Mouse (Mus musculus) cerebellum, adult 18-20 months (tissue): ENCODE measurements around the gene Zbed6.

Experiments used
- DNase-seq, 2 experiments: peaks; one replicate each; pipeline ENCODE4 v3.0.0; 2021

Zbed6 gene

GRCm38 (mm10) chr1:133662941-133663340, 2.3 kb upstream of the Zbed6 start:
- no peak for DNase-seq

- peak; percentile 90 to 96 for DNase-seq
Observed at GRCm38 (mm10) chr1:133661203-133661933, 683 bp upstream of the Zbed6 start, which contains the start of gene Gm38394. TSS of gene Gm38394 (minus strand) at chr1:133661318.

- DNase-seq = no peak
Observed at GRCm38 (mm10) chr1:133658878-133659277, 1.8 kb downstream of the Zbed6 start.

- peak in 1 of 2 experiments; percentile 24 for DNase-seq
Observed at GRCm38 (mm10) chr1:133656811-133657210, 3.9 kb downstream of the Zbed6 start.

- no peak for DNase-seq
Observed at GRCm38 (mm10) chr1:133653033-133653432, 7.7 kb downstream of the Zbed6 start.

- no peak for DNase-seq
Observed at GRCm38 (mm10) chr1:133650288-133651055, 10.2 kb downstream of the Zbed6 start.

GRCm38 (mm10) chr1:133645652-133646051, 15.0 kb downstream of the Zbed6 start:
- DNase-seq = no peak

GRCm38 (mm10) chr1:133641163-133641562, 19.5 kb downstream of the Zbed6 start:
- DNase-seq = no peak

- no peak for DNase-seq
Observed at GRCm38 (mm10) chr1:133638517-133638916, 22.2 kb downstream of the Zbed6 start.

GRCm38 (mm10) chr1:133632168-133632567, 28.5 kb downstream of the Zbed6 start:
- DNase-seq = no peak

GRCm38 (mm10) chr1:133625052-133625451, 35.6 kb downstream of the Zbed6 start:
- DNase-seq = peak; percentile 55 to 73

GRCm38 (mm10) chr1:133618311-133618710, 42.4 kb downstream of the Zbed6 start:
- DNase-seq = no peak

- no peak for DNase-seq
Observed at GRCm38 (mm10) chr1:133617908-133618307, 42.8 kb downstream of the Zbed6 start.

- DNase-seq = no peak
Observed at GRCm38 (mm10) chr1:133613817-133614216, 46.9 kb downstream of the Zbed6 start.

GRCm38 (mm10) chr1:133611436-133611835, 49.2 kb downstream of the Zbed6 start:
- no peak for DNase-seq

GRCm38 (mm10) chr1:133610601-133611000, 50.1 kb downstream of the Zbed6 start:
- DNase-seq = no peak

- DNase-seq = peak; percentile 95 to 96
Observed at GRCm38 (mm10) chr1:133609771-133610502, 50.7 kb downstream of the Zbed6 start, which contains the start of gene Snrpe. TSS of gene Snrpe (minus strand) at chr1:133610291.
